Mouse (Mus musculus) CD4-positive, CD25-positive, alpha-beta regulatory T cell, adult 9 weeks (primary cell): ENCODE data around the gene Kdm5a. TPM values are rescaled to one million over a fixed set of nuclear protein-coding genes. Genes with fewer than 3 reads are reported as not detected.

Source experiments
- polyA plus RNA-seq: library from polyadenylated mRNA; unstranded; fragments of 100-300 nt; shearing (Covaris generic); gene quantifications from one replicate; pipeline ENCODE4 v1.2.1, GENCODE M21; 2017

Gene Kdm5a
- polyA plus RNA-seq = 136 TPM

DNA sequence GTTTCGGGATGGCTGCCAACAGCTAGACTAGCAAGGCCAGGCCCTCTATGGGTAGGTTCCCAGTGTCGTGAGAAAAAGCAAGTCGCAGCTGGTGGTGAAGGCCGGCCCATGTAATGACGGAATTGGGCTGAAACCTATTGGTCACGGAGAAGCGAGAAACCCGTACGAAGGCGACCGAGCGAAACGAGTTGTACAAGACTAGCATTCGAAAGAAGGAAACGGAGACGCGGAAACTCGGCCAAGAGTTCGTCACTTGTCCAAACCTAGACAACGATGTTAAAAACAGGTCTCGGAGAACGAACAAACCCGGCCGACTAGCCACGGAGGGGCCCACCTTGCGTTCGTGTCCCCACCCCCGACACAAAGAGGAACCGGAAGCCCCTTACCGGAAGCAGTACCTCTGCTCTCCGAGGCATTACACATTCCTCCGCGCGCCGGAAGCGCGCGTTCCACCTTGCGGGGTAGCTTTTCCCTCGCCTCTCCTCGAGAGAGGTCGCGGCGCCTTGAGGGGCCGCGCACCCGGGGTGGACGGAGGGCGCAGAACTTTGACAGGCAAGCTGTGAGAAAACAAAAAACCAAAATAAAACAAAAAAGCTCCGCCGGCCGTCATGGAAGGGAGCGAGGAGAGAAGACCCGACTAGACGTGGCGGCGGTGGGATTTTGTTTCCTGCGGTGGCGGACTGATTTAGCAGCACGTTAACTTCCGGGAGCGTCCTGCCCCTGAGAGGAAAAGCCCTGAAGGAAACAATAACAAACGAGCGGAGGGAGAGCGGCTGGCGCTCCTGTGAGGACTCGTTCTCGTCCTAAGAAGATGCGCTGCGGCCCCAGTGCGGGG lies at the start of gene Kdm5a, which contains the start of gene Ccdc77:
Kdm5a (plus strand) TSS at position 437 of the 835 bp plus-strand sequence.
Ccdc77 (minus strand) TSS at position 687 of the 835 bp plus-strand sequence.

DNA sequence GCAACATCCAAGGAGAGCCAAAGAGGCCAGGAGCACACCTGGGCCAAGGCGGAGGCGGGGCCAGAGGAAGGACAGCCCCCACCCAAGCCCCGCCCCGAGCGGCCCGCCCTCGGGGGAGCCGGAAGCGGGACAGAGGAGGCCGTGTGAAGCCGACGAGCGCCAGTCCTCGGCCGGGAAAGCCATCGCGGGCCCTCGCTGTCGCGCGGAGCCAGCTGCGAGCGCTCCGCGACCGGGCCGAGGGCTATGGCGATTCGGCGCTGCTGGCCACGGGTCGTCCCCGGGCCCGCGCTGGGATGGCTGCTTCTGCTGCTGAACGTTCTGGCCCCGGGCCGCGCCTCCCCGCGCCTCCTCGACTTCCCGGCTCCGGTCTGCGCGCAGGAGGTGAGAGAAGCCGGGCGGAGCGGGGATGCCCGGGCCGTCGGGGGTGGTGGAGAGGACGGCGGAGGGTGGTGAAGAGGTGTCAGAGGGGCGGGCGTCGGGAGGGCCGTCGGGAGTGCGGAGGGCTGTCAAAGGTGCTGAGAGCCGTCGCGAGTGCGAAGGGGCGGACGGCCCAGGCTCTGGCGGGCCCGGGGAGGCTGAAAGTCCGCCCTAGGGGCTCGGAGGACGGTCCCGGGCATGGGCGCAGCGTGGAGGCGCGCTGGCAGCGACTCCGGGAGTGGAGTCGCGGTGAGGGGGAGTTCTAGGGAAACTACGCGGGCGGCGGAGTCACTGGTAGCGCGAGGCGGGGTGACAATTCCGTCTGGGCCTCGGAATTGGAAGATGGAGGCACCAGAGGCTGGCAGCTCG lies 99.4 kb downstream of the Kdm5a start, which contains the start of gene Il17ra:
Il17ra (plus strand) TSS at position 162 of the 786 bp plus-strand sequence.

DNA sequence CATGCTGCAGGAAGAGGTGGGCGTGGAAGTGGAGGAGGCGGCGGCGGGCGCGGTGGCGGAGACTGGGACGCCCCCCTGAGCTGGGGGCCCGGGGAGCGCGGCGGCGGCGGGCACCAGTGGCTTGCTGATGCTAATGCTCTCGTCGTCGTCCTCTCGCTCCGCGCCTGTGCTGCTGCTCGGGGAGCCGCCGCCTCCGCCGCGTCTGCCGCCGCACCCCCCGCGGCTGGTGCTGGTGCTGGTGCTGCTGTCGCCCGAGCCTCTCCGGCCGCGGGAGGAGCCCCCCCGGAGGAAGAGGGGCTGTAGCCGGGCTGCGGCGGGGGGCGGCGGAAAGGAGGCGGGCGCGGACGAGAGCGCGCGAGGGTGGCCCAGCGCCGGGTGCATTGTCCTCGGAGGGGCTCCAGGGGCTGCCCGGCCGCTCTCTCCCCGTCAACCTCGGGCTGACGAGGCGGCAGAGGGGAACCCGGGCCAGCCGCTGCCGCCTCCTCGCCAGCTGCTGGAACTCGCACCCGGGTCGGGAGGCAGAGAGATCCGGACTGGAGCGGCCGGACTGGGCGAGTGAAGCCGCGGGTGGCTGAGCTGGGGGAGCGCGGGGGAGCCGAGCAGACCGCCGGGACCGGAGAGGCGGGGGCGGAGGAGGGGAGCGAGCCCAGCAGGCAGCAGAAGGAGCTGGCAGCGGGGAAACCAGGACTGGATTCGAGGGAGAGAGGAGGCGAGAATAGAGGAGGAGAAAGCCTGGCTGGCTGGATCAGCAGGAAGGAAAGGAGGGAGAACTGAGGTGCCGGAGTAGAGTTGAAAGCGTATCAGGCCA lies 129.7 kb downstream of the Kdm5a start, which contains the start of gene Tmem121b:
Tmem121b (minus strand) TSS at position 434 of the 808 bp plus-strand sequence.

Other genes starting within 250 kb of the Kdm5a start
- not detected for gene D330020A13Rik, start 69.8 kb upstream of the Kdm5a start, polyA plus RNA-seq
- gene B4galnt3, start 69.6 kb upstream of the Kdm5a start, polyA plus RNA-seq = not detected
- 11.0 TPM for gene Ccdc77, start 250 bp downstream of the Kdm5a start, polyA plus RNA-seq
- 28.4 TPM for gene Il17ra, start 99.1 kb downstream of the Kdm5a start, polyA plus RNA-seq
- 0.55 TPM for gene Tmem121b, start 129.7 kb downstream of the Kdm5a start, polyA plus RNA-seq
- gene Hdhd5, start 167.2 kb downstream of the Kdm5a start, polyA plus RNA-seq = 65.8 TPM